Mouse (Mus musculus) lung, adult 2 months (tissue): ENCODE measurements at regions not wholly inside any gene's neighbourhood (a gene's known extent, or its start where the extent isn't known, plus 50 kb on each side); places are given as distances from the start of the nearest gene placed in this dataset.

Experiments used
- CTCF ChIP-seq: fragments of 200-500 bp; IDR thresholded peaks from 2 replicates; pipeline ENCODE4 v1.5.1; 2011; ENCODE audit warnings: mild to moderate bottlenecking, low read length, control low read depth; ENCODE audit not compliant: insufficient read depth
- POLR2A ChIP-seq: fragments of 200-500 bp; IDR thresholded peaks from 2 replicates; pipeline ENCODE4 v1.6.1; 2011; ENCODE audit warnings: low read depth, mild to moderate bottlenecking, control low read depth, low read length, borderline replicate concordance; ENCODE audit errors: extremely low read depth

- TF ChIP-seq CTCF (no peak), POLR2A (no peak)
Observed at GRCm38 (mm10) chr13:52070731-52071663, 224.5 kb downstream of the Gadd45g start.
